Mouse (Mus musculus) liver, embryonic 14.5 days (tissue): ENCODE data around the gene Oscar.
"Not testable (repeated sequence)": the region's sequence is repeated elsewhere in the genome, so short reads cannot be mapped to it uniquely, and the experiment has no call there.

ENCODE experiments used
- CTCF ChIP-seq: IDR thresholded peaks from 2 replicates; pipeline ENCODE4 v1.5.1; 2016; ENCODE audit warnings: antibody characterized with exemption, low read depth, control low read depth
- EP300 ChIP-seq: IDR thresholded peaks from 2 replicates; pipeline ENCODE4 v1.6.1; 2016; ENCODE audit warnings: antibody characterized with exemption, low read depth

GRCm38 (mm10) chr7:3597755-3598154 is 18.2 kb downstream of the Oscar start:
- not testable (repeated sequence) for TF ChIP-seq CTCF, EP300
